Mouse (Mus musculus) hindbrain, embryonic 13.5 days (tissue): Measurements from ENCODE around the gene Olfr345. TPM values are rescaled to one million over a fixed set of nuclear protein-coding genes. Genes with fewer than 3 reads are reported as not detected.

Source experiments
- ATAC-seq: fragments of 200-750 bp; cut with Nextera tagmentation; 2 replicates; pipeline ENCODE4 v1.8.0; 2017; ENCODE audit warnings: moderate TSS enrichment; ENCODE audit not compliant: low FRiP score
- H3K27ac ChIP-seq: fragments of 300-500 bp; sonication (generic); 2 replicates; pipeline ENCODE4 v1.5.1; 2015; ENCODE audit warnings: inconsistent platforms, mild to moderate bottlenecking, moderate library complexity
- H3K27me3 ChIP-seq: fragments of 300-500 bp; sonication (generic); 2 replicates; pipeline ENCODE4 v1.6.1; 2015; ENCODE audit warnings: mild to moderate bottlenecking, inconsistent platforms
- H3K36me3 ChIP-seq: fragments of 300-500 bp; sonication (generic); 2 replicates; pipeline ENCODE4 v1.6.1; 2015; ENCODE audit warnings: mild to moderate bottlenecking, inconsistent platforms
- H3K4me1 ChIP-seq: fragments of 300-500 bp; sonication (generic); replicated peaks from 2 replicates; pipeline ENCODE4 v1.6.1; 2015; ENCODE audit warnings: inconsistent platforms
- H3K4me2 ChIP-seq: fragments of 300-500 bp; sonication (generic); 2 replicates; pipeline ENCODE4 v1.6.1; 2015; ENCODE audit warnings: inconsistent platforms, mild to moderate bottlenecking, moderate library complexity
- H3K4me3 ChIP-seq: fragments of 300-500 bp; sonication (generic); 2 replicates; pipeline ENCODE4 v1.5.1; 2015; ENCODE audit warnings: mild to moderate bottlenecking, inconsistent platforms
- H3K9ac ChIP-seq: fragments of 300-500 bp; sonication (generic); 2 replicates; pipeline ENCODE4 v1.6.1; 2015; ENCODE audit warnings: mild to moderate bottlenecking, inconsistent platforms
- H3K9me3 ChIP-seq: fragments of 300-500 bp; sonication (generic); 2 replicates; pipeline ENCODE4 v1.6.1; 2016; ENCODE audit warnings: inconsistent platforms
- WGBS: fragments of 180-500 bp; shearing (Covaris S2); methylation state at CpG from one replicate; pipeline ENCODE4 v1.1.7; 2015; 5-methylcytosine and 5-hydroxymethylcytosine counted together
- polyA plus RNA-seq: library from polyadenylated mRNA; unstranded; fragments of >200 nt; fragmentation: Nextera tagmentation; extraction: Ambion mirVana; gene quantifications from 2 replicates; pipeline ENCODE4 v1.2.1, GENCODE M21; 2015

The Olfr345 gene
- polyA plus RNA-seq, result not detected in 2 replicates

DNA sequence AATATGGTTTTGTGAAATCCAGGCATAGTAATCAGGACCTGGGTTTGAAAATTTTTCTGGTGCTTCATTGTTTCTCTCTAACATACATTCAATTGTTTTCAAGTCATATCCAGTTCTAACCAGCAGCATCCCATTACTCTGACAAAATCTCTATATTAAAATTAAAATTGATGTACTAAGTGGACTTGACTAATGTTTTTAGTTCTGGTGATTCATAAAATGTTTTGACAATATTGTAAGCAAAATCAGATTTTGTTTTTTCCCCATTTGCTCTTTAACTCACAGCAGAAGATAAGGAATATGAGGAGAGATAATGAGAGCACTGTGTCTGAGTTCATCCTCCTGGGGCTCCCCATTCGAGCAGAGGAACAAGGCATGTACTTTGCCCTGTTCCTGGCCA is at the start of gene Olfr345:
Gene Olfr345 (plus strand): TSS at position 301 of the 400 bp plus-strand sequence.
- ATAC-seq, result no peak
- 79% methylated on average over 1 of the region's 1 CpGs for WGBS
- H3K4me3 ChIP-seq, result no peak within 1 kb of the TSS

DNA sequence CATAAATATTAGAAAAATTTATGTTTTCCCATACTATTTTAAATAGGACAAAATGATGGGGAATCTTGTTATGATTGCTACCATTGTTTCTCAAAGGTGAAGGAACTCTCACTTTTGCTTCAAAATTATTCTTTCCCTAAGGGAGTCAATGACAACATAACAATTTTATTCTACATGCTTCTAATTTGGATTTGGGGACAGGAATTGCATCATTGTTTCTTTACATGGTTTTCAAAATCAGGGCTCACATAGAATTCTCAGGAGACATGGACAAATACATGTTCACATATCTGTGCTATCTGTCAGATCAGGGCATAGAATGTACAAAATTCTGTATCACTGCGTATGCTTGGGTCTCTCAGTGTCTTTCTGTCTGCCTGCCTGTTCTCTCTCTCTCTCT is 45.6 kb downstream of the Olfr345 start, which contains the start of gene Olfr346:
Gene Olfr346 (plus strand): TSS at position 301 of the 400 bp plus-strand sequence.
- Histone ChIP-seq H3K36me3 (no peaks in the 10 kb centered on the region), H3K4me1 (no peaks in the 10 kb centered on the region), H3K4me2 (no peak within 1 kb of the TSS), H3K9ac (no peak within 1 kb of the TSS), H3K4me3 (no peak within 1 kb of the TSS), H3K9me3 (0 out of 2 replicates have a peak, but pooled peaks cover 5% of the 10 kb centered on the region), H3K27me3 (no peaks in the 10 kb centered on the region), H3K27ac (no peak within 1 kb of the TSS)
- 95% methylated on average over 1 of the region's 1 CpGs for whole genome bisulfite sequencing
- ATAC-seq, result no peak

More for the DNA sequence above, at the start of gene Olfr345:
- Histone ChIP-seq H3K4me2 (no peak within 1 kb of the TSS), H3K36me3 (no peaks in the 10 kb centered on the region), H3K9ac (no peak within 1 kb of the TSS), H3K4me1 (no peaks in the 10 kb centered on the region), H3K27me3 (no peaks in the 10 kb centered on the region), H3K27ac (no peak within 1 kb of the TSS), H3K9me3 (peaks cover 14% of the 10 kb centered on the region)

Other genes starting within 250 kb of the Olfr345 start
- gene Olfr339, start 221.1 kb upstream of the Olfr345 start, polyA plus RNA-seq, result not detected in 2 replicates
- gene Olfr340, start 187.5 kb upstream of the Olfr345 start, polyA plus RNA-seq, result not detected in 2 replicates
- gene Olfr341, start 157.6 kb upstream of the Olfr345 start, polyA plus RNA-seq, result not detected in 2 replicates
- gene Olfr342, start 115.0 kb upstream of the Olfr345 start, polyA plus RNA-seq, result not detected in 2 replicates
- not detected in 2 replicates for gene Olfr344, start 73.4 kb upstream of the Olfr345 start, polyA plus RNA-seq
- gene Olfr346, start 45.7 kb downstream of the Olfr345 start, polyA plus RNA-seq, result not detected in 2 replicates
- gene Olfr347, start 91.9 kb downstream of the Olfr345 start, polyA plus RNA-seq, result not detected in 2 replicates
- not detected in 2 replicates for gene Olfr348, start 144.2 kb downstream of the Olfr345 start, polyA plus RNA-seq
- gene Olfr50, start 150.5 kb downstream of the Olfr345 start, polyA plus RNA-seq, result not detected in 2 replicates
- gene Olfr3, start 177.0 kb downstream of the Olfr345 start, polyA plus RNA-seq, result not detected in 2 replicates
- gene Olfr350, start 206.3 kb downstream of the Olfr345 start, polyA plus RNA-seq, result not detected in 2 replicates
- not detected in 2 replicates for gene Olfr351, start 222.6 kb downstream of the Olfr345 start, polyA plus RNA-seq
- gene Olfr352, start 228.4 kb downstream of the Olfr345 start, polyA plus RNA-seq, result not detected in 2 replicates